Mouse (Mus musculus) embryo, embryonic 10.5 days (tissue): Measurements from ENCODE around the gene Sgms1.

Source experiments
- DNase-seq: peaks from one replicate; pipeline ENCODE4 v3.0.0-alpha.2; 2015; ENCODE audit warnings: low spot score

The Sgms1 gene

GRCm38 (mm10) chr19:32389001-32389871 lies at the start of gene Sgms1:
Gene Sgms1, minus strand, starts transcription at chr19:32389714.
- DNase-seq = peak; percentile 93

- DNase-seq = no peak
These were observed 36.3 kb upstream of the Sgms1 start for GRCm38 (mm10) chr19:32425856-32426255.

- no peak for DNase-seq
These were observed 35.2 kb upstream of the Sgms1 start for GRCm38 (mm10) chr19:32424706-32425105.

GRCm38 (mm10) chr19:32419069-32419468 lies 29.6 kb upstream of the Sgms1 start:
- DNase-seq = no peak

GRCm38 (mm10) chr19:32416692-32417317 lies 27.3 kb upstream of the Sgms1 start:
- no peak for DNase-seq

- DNase-seq = no peak
These were observed 20.3 kb upstream of the Sgms1 start for GRCm38 (mm10) chr19:32409603-32410360.

GRCm38 (mm10) chr19:32406717-32407116 lies 17.2 kb upstream of the Sgms1 start:
- DNase-seq = no peak

GRCm38 (mm10) chr19:32404386-32404785 lies 14.9 kb upstream of the Sgms1 start:
- DNase-seq = no peak

- no peak for DNase-seq
These were observed 14.3 kb upstream of the Sgms1 start for GRCm38 (mm10) chr19:32403834-32404233.

GRCm38 (mm10) chr19:32398491-32398890 lies 9.0 kb upstream of the Sgms1 start:
- DNase-seq = no peak

GRCm38 (mm10) chr19:32396303-32396702 lies 6.8 kb upstream of the Sgms1 start:
- DNase-seq = no peak

GRCm38 (mm10) chr19:32394825-32395224 lies 5.3 kb upstream of the Sgms1 start:
- DNase-seq = no peak

- no peak for DNase-seq
These were observed 4.4 kb upstream of the Sgms1 start for GRCm38 (mm10) chr19:32393758-32394450.

- no peak for DNase-seq
These were observed 3.7 kb upstream of the Sgms1 start for GRCm38 (mm10) chr19:32393092-32393745.

- DNase-seq = no peak
These were observed 1.9 kb upstream of the Sgms1 start for GRCm38 (mm10) chr19:32391441-32391840.

GRCm38 (mm10) chr19:32390116-32390515 lies 602 bp upstream of the Sgms1 start:
- no peak for DNase-seq

- DNase-seq = peak; percentile 89
These were observed 1.2 kb downstream of the Sgms1 start for GRCm38 (mm10) chr19:32388191-32388921.

- peak; percentile 66 for DNase-seq
These were observed 1.9 kb downstream of the Sgms1 start for GRCm38 (mm10) chr19:32387403-32388190.

GRCm38 (mm10) chr19:32386556-32387402 lies 2.7 kb downstream of the Sgms1 start:
- peak; percentile 20 for DNase-seq
